Mouse (Mus musculus) cerebellum, postnatal 36 days (tissue): ENCODE measurements at regions not wholly inside any gene's neighbourhood (a gene's known extent, or its start where the extent isn't known, plus 50 kb on each side); places are given as distances from the start of the nearest gene placed in this dataset.

Experiments
- DNase-seq, 2 experiments: peaks; one replicate each; pipeline ENCODE4 v3.0.0; 2021 to 2022; ENCODE audit warnings: mixed read lengths in 2 of 2

GRCm38 (mm10) chr7:77632656-77633055 lies 1105.2 kb downstream of the Ntrk3 start:
- DNase-seq, result no peak

- DNase-seq, result no peak
Observed at GRCm38 (mm10) chr7:77623491-77623890, 1114.3 kb downstream of the Ntrk3 start.

- DNase-seq, result no peak
Observed at GRCm38 (mm10) chr7:77622934-77623333, 1114.9 kb downstream of the Ntrk3 start.

- no peak for DNase-seq
Observed at GRCm38 (mm10) chr7:77572872-77573271, 1164.9 kb downstream of the Ntrk3 start.

- peak; percentile 13 to 27 for DNase-seq
Observed at GRCm38 (mm10) chr7:77559095-77559494, 1178.7 kb downstream of the Ntrk3 start.

GRCm38 (mm10) chr7:77558536-77558935 lies 1179.3 kb downstream of the Ntrk3 start:
- peak; percentile 44 to 52 for DNase-seq

- no peak for DNase-seq
Observed at GRCm38 (mm10) chr7:77536890-77537289, 1200.9 kb downstream of the Ntrk3 start.

- no peak for DNase-seq
Observed at GRCm38 (mm10) chr7:77527906-77528305, 1209.9 kb downstream of the Ntrk3 start.

GRCm38 (mm10) chr7:77509586-77509985 lies 1228.2 kb downstream of the Ntrk3 start:
- DNase-seq, result no peak

- no peak for DNase-seq
Observed at GRCm38 (mm10) chr7:77507606-77508005, 1230.2 kb downstream of the Ntrk3 start.

GRCm38 (mm10) chr7:77502608-77503007 lies 1235.2 kb downstream of the Ntrk3 start:
- DNase-seq, result no peak

GRCm38 (mm10) chr7:77495066-77495465 lies 1242.7 kb downstream of the Ntrk3 start:
- DNase-seq, result peak in 1 of 2 experiments; percentile 9

- no peak for DNase-seq
Observed at GRCm38 (mm10) chr7:77477519-77477918, 1247.8 kb downstream of the Agbl1 start.

- no peak for DNase-seq
Observed at GRCm38 (mm10) chr7:77446052-77446367, 1216.3 kb downstream of the Agbl1 start.

- DNase-seq, result no peak
Observed at GRCm38 (mm10) chr7:77445352-77446051, 1215.8 kb downstream of the Agbl1 start.

GRCm38 (mm10) chr7:77441622-77442021 lies 1211.9 kb downstream of the Agbl1 start:
- DNase-seq, result peak in 1 of 2 experiments; percentile 1

- DNase-seq, result no peak
Observed at GRCm38 (mm10) chr7:77413606-77414005, 1183.9 kb downstream of the Agbl1 start.
